Mouse (Mus musculus): Measurements from ENCODE around the gene Cckbr. TPM values are rescaled to one million over a fixed set of nuclear protein-coding genes. Genes with fewer than 3 reads are reported as not detected.

Gene Cckbr
- total and polyA plus RNA-seq, 3 experiments = not detected

DNA sequence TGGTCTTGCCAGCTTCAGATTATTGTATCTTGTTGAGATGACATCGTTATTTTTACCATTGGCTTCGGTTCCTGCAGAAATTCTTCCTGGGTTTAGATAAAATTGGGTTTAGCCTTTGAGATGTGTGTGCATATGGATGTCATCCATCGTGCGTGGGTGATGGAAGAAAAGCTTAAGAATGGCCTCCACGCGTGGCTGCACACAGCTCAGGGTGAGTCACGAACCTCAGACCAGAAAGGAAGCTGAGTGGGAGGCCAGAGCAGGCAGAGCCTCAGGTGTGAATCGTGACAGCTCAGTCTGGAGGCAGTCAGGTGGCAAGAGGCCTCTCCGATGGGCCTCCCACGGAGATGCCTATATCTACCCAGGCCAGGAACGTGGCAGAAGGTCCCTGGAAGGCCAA, 93.8 kb downstream of the Cckbr start:
- TF ChIP-seq POLR2A (IDR thresholded peaks at IDR 0.05; ENCODE audit: insufficient read depth, low read depth, low read length) = no peak
- TF ChIP-seq EP300 (IDR thresholded peaks at IDR 0.05; ENCODE audit: insufficient read depth, low read depth, low read length) = no peak
- intact Hi-C loops (cut with DNase I) = loop anchor here (10.0 kb wide), 1 partner anchor 265 kb away; no protein-coding TSS in a partner anchor

DNA sequence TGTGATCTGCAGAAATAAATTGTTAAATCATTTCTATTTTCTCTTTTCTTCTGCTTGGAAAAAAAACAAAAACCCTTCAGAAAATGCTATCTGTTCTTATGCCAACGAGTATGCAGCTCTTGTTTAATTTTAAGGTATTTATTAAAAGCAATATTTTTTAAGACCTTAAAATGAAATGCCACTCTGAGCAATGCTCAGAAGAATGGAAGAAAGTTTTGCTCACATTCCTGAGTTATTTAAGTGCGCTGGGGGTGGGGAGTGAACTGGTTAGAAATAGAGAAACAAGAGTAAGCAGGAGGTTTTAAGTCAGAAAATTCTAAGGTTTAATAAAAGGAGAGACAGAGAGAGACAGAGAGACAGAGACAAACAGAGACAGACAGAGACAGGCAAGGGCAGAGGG, 94.2 kb downstream of the Cckbr start:
- H3K4me1 ChIP-seq (ENCODE audit: control insufficient read depth, insufficient read depth, low read length) = no peaks in the 10 kb centered on the region
- intact Hi-C loops (cut with DNase I) = loop anchor here (10.0 kb wide), 1 partner anchor 265 kb away; no protein-coding TSS in a partner anchor
- H3K9ac ChIP-seq (ENCODE audit: low read depth, low read length) = no peak overlapping the region
- no peak for DNase-seq
- H3K27ac ChIP-seq = no peak overlapping the region
- TF ChIP-seq POLR2A (IDR thresholded peaks at IDR 0.05; ENCODE audit: insufficient read depth, low read depth, low read length) (no peak), EP300 (IDR thresholded peaks at IDR 0.05; ENCODE audit: insufficient read depth, low read depth, low read length) (no peak), CTCF (IDR thresholded peaks at IDR 0.05) (no peak)
- whole genome bisulfite sequencing = 65% methylated on average over 2 of the region's 2 CpGs
- H3K27me3 ChIP-seq (ENCODE audit: control insufficient read depth, insufficient read depth, low read length) = no peaks in the 10 kb centered on the region
- H3K79me2 ChIP-seq (replicated peaks; ENCODE audit: control insufficient read depth, insufficient read depth, low read length) = no peaks in the 10 kb centered on the region
- no peak overlapping the region for H3K4me3 ChIP-seq
- H3K36me3 ChIP-seq (ENCODE audit: control insufficient read depth, insufficient read depth, low read length) = no peaks in the 10 kb centered on the region

More for the DNA sequence above, 93.8 kb downstream of the Cckbr start:
- Histone ChIP-seq H3K4me1 (ENCODE audit: control insufficient read depth, insufficient read depth, low read length) (no peaks in the 10 kb centered on the region), H3K27me3 (ENCODE audit: control insufficient read depth, insufficient read depth, low read length) (no peaks in the 10 kb centered on the region), H3K9ac (ENCODE audit: low read depth, low read length) (no peak overlapping the region), H3K27ac (no peak overlapping the region), H3K79me2 (replicated peaks; ENCODE audit: control insufficient read depth, insufficient read depth, low read length) (no peaks in the 10 kb centered on the region), H3K4me3 (no peak overlapping the region), H3K36me3 (ENCODE audit: control insufficient read depth, insufficient read depth, low read length) (no peaks in the 10 kb centered on the region)
- no peak for DNase-seq
- 66% methylated on average over 11 of the region's 11 CpGs for WGBS

DNA sequence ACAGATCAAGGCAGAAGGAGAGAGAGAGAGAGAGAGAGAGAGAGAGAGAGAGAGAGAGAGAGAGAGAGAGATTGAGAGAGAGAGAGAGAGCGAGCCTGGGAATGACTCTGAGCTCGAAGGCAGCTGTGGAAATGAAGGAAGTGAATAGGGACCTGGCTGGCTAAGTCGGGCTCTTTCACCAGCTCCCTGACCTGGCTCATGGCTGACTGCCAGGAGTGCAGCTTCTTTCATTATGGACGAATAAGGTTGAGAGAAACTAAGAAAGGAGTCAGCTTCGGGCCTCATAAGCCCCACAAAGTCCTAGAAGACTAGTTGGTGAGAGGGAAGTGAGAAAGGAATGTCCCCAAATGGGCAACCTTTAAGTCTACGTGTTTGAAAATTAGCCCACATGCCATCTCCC, 94.7 kb downstream of the Cckbr start:
- H3K36me3 ChIP-seq (ENCODE audit: control insufficient read depth, insufficient read depth, low read length) = no peaks in the 10 kb centered on the region
- no peaks in the 10 kb centered on the region for H3K79me2 ChIP-seq (replicated peaks; ENCODE audit: control insufficient read depth, insufficient read depth, low read length)
- no peak overlapping the region for H3K9ac ChIP-seq (ENCODE audit: low read depth, low read length)
- intact Hi-C loops (cut with DNase I) = no loop called here
- H3K4me1 ChIP-seq (ENCODE audit: control insufficient read depth, insufficient read depth, low read length) = no peaks in the 10 kb centered on the region
- H3K27me3 ChIP-seq (ENCODE audit: control insufficient read depth, insufficient read depth, low read length) = no peaks in the 10 kb centered on the region
- H3K4me3 ChIP-seq = no peak overlapping the region
- TF ChIP-seq POLR2A (IDR thresholded peaks at IDR 0.05; ENCODE audit: insufficient read depth, low read depth, low read length) (no peak), EP300 (IDR thresholded peaks at IDR 0.05; ENCODE audit: insufficient read depth, low read depth, low read length) (no peak), CTCF (IDR thresholded peaks at IDR 0.05) (no peak)
- no peak for DNase-seq
- WGBS = 33% methylated on average over 6 of the region's 6 CpGs
- no peak overlapping the region for H3K27ac ChIP-seq

Other genes with a start within 250 kb of the Cckbr start
- not detected for gene Olfr685, start 239.7 kb upstream of the Cckbr start, total RNA-seq (2021)
- gene Olfr685, start 239.7 kb upstream of the Cckbr start, polyA plus RNA-seq (2012; rRNA removed) = not detected in 2 replicates
- not detected for gene Olfr686, start 218.2 kb upstream of the Cckbr start, total RNA-seq (2021)
- gene Olfr686, start 218.2 kb upstream of the Cckbr start, polyA plus RNA-seq (2012; rRNA removed) = not detected in 2 replicates
- gene Olfr688, start 137.6 kb upstream of the Cckbr start, total RNA-seq (2021) = not detected
- gene Olfr688, start 137.6 kb upstream of the Cckbr start, polyA plus RNA-seq (2012; rRNA removed) = not detected in 2 replicates
- gene Olfr689, start 114.6 kb upstream of the Cckbr start, total RNA-seq (2021) = not detected
- not detected in 2 replicates for gene Olfr689, start 114.6 kb upstream of the Cckbr start, polyA plus RNA-seq (2012; rRNA removed)
- gene Olfr690, start 91.6 kb upstream of the Cckbr start, total RNA-seq (2021) = not detected
- not detected in 2 replicates for gene Olfr690, start 91.6 kb upstream of the Cckbr start, polyA plus RNA-seq (2012; rRNA removed)
- not detected for gene Olfr691, start 83.5 kb upstream of the Cckbr start, total RNA-seq (2021)
- 0.15 TPM in 1 of 2 replicates, not detected in the other for gene Olfr691, start 83.5 kb upstream of the Cckbr start, polyA plus RNA-seq (2012; rRNA removed)
- not detected for gene Olfr692, start 57.5 kb upstream of the Cckbr start, total RNA-seq (2021)
- gene Olfr692, start 57.5 kb upstream of the Cckbr start, polyA plus RNA-seq (2012; rRNA removed) = not detected in 2 replicates
- gene Gm5901, start 50.7 kb upstream of the Cckbr start, total RNA-seq (2021) = not detected
- gene Gm5901, start 50.7 kb upstream of the Cckbr start, polyA plus RNA-seq (2012; rRNA removed) = 0.12 TPM in 1 of 2 replicates, not detected in the other
- 10 to 100 TPM; 16.0 to 16.3 TPM for gene Fam160a2, start 25.7 kb upstream of the Cckbr start, total RNA-seq (2021)
- gene Fam160a2, start 25.7 kb upstream of the Cckbr start, polyA plus RNA-seq (2012; rRNA removed) = 25.4 and 48.2 TPM in 2 replicates
- gene Cnga4, start 21.2 kb upstream of the Cckbr start, total RNA-seq (2021) = not detected
- gene Cnga4, start 21.2 kb upstream of the Cckbr start, polyA plus RNA-seq (2012; rRNA removed) = 0.09 and 0.14 TPM in 2 replicates
- 10 to 100 TPM; 17.5 to 24.0 TPM for gene Cavin3, start 56.6 kb downstream of the Cckbr start, total RNA-seq (2021)
- 18.0 and 21.0 TPM in 2 replicates for gene Cavin3, start 56.6 kb downstream of the Cckbr start, polyA plus RNA-seq (2012; rRNA removed)
- gene Smpd1, start 128.6 kb downstream of the Cckbr start, total RNA-seq (2021) = 100 to 1,000 TPM; 154 to 186 TPM
- 190 and 211 TPM in 2 replicates for gene Smpd1, start 128.6 kb downstream of the Cckbr start, polyA plus RNA-seq (2012; rRNA removed)
- gene Apbb1, start 155.9 kb downstream of the Cckbr start, total RNA-seq (2021) = 100 to 1,000 TPM; 123 to 147 TPM
- 259 and 333 TPM in 2 replicates for gene Apbb1, start 155.9 kb downstream of the Cckbr start, polyA plus RNA-seq (2012; rRNA removed)
- gene Hpx, start 174.4 kb downstream of the Cckbr start, total RNA-seq (2021) = under 1 TPM in 1 of 2 experiments, not detected in 1; 0.16 TPM
- 0.33 and 1.9 TPM in 2 replicates for gene Hpx, start 174.4 kb downstream of the Cckbr start, polyA plus RNA-seq (2012; rRNA removed)
- 10 to 100 TPM; 20.5 to 23.0 TPM for gene Trim3, start 207.8 kb downstream of the Cckbr start, total RNA-seq (2021)
- 39.8 and 41.1 TPM in 2 replicates for gene Trim3, start 207.8 kb downstream of the Cckbr start, polyA plus RNA-seq (2012; rRNA removed)
- 10 to 100 TPM; 70.8 to 78.5 TPM for gene Timm10b, start 214.3 kb downstream of the Cckbr start, total RNA-seq (2021)
- 83.6 and 92.9 TPM in 2 replicates for gene Timm10b, start 214.3 kb downstream of the Cckbr start, polyA plus RNA-seq (2012; rRNA removed)
- gene Arfip2, start 214.7 kb downstream of the Cckbr start, total RNA-seq (2021) = 10 to 100 TPM; 13.6 TPM
- 30.4 and 40.1 TPM in 2 replicates for gene Arfip2, start 214.7 kb downstream of the Cckbr start, polyA plus RNA-seq (2012; rRNA removed)
- 1 to 10 TPM in 1 of 2 experiments, under 1 TPM in 1; 0.78 to 2.0 TPM for gene Gm45799, start 214.8 kb downstream of the Cckbr start, total RNA-seq (2021)
- gene Gm45799, start 214.8 kb downstream of the Cckbr start, polyA plus RNA-seq (2012; rRNA removed) = 66.7 and 188 TPM in 2 replicates
- under 1 TPM; 0.14 to 0.29 TPM for gene Dnhd1, start 225.1 kb downstream of the Cckbr start, total RNA-seq (2021)
- gene Dnhd1, start 225.1 kb downstream of the Cckbr start, polyA plus RNA-seq (2012; rRNA removed) = 1.1 and 1.3 TPM in 2 replicates

Measured in heart, adult 2 months (tissue).